In genomic region chr4:148810706-148811105, GRCm38 (mm10) we compare ENCODE assay signal across 25 mouse cellular contexts. TPM values are rescaled to one million over a fixed set of nuclear protein-coding genes. Genes with fewer than 3 reads are reported as not detected.
DNase-seq lines count a peak whose midpoint lies in the region; ATAC-seq lines count a peak whose summit lies in the region.
"Had no signal": no experiment of that assay in that cellular context is flagged by ENCODE, and none has a peak within 500 bp of the region (broad histone marks: within the 10 kb centered on the region; RNA-seq: fewer than 3 reads in every experiment).

No protein-coding gene starts in this region.

- ATAC-seq in heart, embryonic 16.5 days (replicated peaks; ENCODE audit: extremely low read depth, insufficient read depth, low FRiP score): no peak
- ATAC-seq in neural tube, embryonic 12.5 days (ENCODE audit: low FRiP score, low read depth): no peak
- ATAC-seq in neural tube, embryonic 15.5 days (ENCODE audit: low FRiP score): no peak
- ATAC-seq: forebrain, embryonic 15.5 days; liver, postnatal 0 days; lung, postnatal 0 days had no signal

- H3K9ac ChIP-seq in heart, embryonic 16.5 days (ENCODE audit: low read length): peak overlapping the region; percentile 41
- H3K9ac ChIP-seq in neural tube, embryonic 12.5 days: 0 out of 2 replicates have a peak overlapping the region, but pooled peaks have one; percentile 13
- H3K9ac ChIP-seq in neural tube, embryonic 15.5 days (replicated peaks): 0 out of 2 replicates have a peak overlapping the region, but pooled peaks have one; percentile 17
- H3K9ac ChIP-seq: forebrain, embryonic 15.5 days; limb, embryonic 12.5 days; liver, postnatal 0 days had no signal

- no peak overlapping the region; the same call in none of the 2 replicates for H3K4me3 ChIP-seq in heart, embryonic 10.5 days
- peak overlapping the region; percentile 3; the same call in 1 of the 2 replicates for H3K4me3 ChIP-seq in heart, embryonic 16.5 days (ENCODE audit: low read length)
- no peak overlapping the region for H3K4me3 ChIP-seq in neural tube, embryonic 12.5 days
- H3K4me3 ChIP-seq in neural tube, embryonic 15.5 days (replicated peaks): no peak overlapping the region; the same call in 1 of the 2 replicates
- H3K4me3 ChIP-seq: embryonic facial prominence, embryonic 10.5 days; forebrain, embryonic 15.5 days; layer of hippocampus, adult 2 months; limb, embryonic 12.5 days had no signal

- intact Hi-C loops in heart, postnatal 10 days (cut with DNase I): loop anchor here (5.0 to 10.0 kb wide), 2 partner anchors 54 to 267 kb away; no protein-coding TSS in a partner anchor

- peak overlapping the region; percentile 48; the same call in 1 of the 2 replicates for H3K4me2 ChIP-seq in heart, embryonic 16.5 days (ENCODE audit: low read depth, low read length)
- H3K4me2 ChIP-seq in neural tube, embryonic 12.5 days (replicated peaks): peak overlapping the region; percentile 49
- peak overlapping the region; percentile 50 for H3K4me2 ChIP-seq in neural tube, embryonic 15.5 days
- H3K4me2 ChIP-seq: forebrain, embryonic 15.5 days; limb, embryonic 12.5 days; liver, embryonic 11.5 days had no signal

- no peaks in the 10 kb centered on the region for H3K9me3 ChIP-seq in heart, embryonic 10.5 days
- no peaks in the 10 kb centered on the region for H3K9me3 ChIP-seq in heart, embryonic 16.5 days (replicated peaks; ENCODE audit: control insufficient read depth, low read length)
- H3K9me3 ChIP-seq in neural tube, embryonic 12.5 days: no peaks in the 10 kb centered on the region
- H3K9me3 ChIP-seq in neural tube, embryonic 15.5 days (replicated peaks): no peaks in the 10 kb centered on the region
- H3K9me3 ChIP-seq: embryonic facial prominence, embryonic 10.5 days; forebrain, embryonic 15.5 days; limb, embryonic 12.5 days had no signal

- WGBS in heart, embryonic 10.5 days: 61% methylated on average over 9 of the region's 9 CpGs
- WGBS in heart, embryonic 16.5 days: 58% methylated on average over 9 of the region's 9 CpGs
- 34% methylated on average over 9 of the region's 9 CpGs for WGBS in neural tube, embryonic 12.5 days
- 42% methylated on average over 9 of the region's 9 CpGs for WGBS in neural tube, embryonic 15.5 days

- peaks cover 85% of the 10 kb centered on the region for H3K4me1 ChIP-seq in heart, embryonic 10.5 days
- H3K4me1 ChIP-seq in heart, embryonic 16.5 days (ENCODE audit: control insufficient read depth, insufficient read depth, low read length): peaks cover 63% of the 10 kb centered on the region
- H3K4me1 ChIP-seq in neural tube, embryonic 12.5 days: peaks cover 52% of the 10 kb centered on the region
- peaks cover 66% of the 10 kb centered on the region for H3K4me1 ChIP-seq in neural tube, embryonic 15.5 days

- H3K36me3 ChIP-seq in heart, embryonic 10.5 days: no peaks in the 10 kb centered on the region
- no peaks in the 10 kb centered on the region for H3K36me3 ChIP-seq in heart, embryonic 16.5 days (ENCODE audit: control insufficient read depth, insufficient read depth)
- no peaks in the 10 kb centered on the region for H3K36me3 ChIP-seq in neural tube, embryonic 12.5 days
- no peaks in the 10 kb centered on the region for H3K36me3 ChIP-seq in neural tube, embryonic 15.5 days
- H3K36me3 ChIP-seq: embryonic facial prominence, embryonic 10.5 days; forebrain, embryonic 15.5 days; limb, embryonic 12.5 days had no signal

- DNase-seq in heart, embryonic 10.5 days (ENCODE audit: low spot score): no peak
- no peak for DNase-seq in heart, postnatal 10 days
- no peak for DNase-seq in heart, adult 9 months (ENCODE audit: low spot score in 2 of 2)
- no peak for DNase-seq in neural tube, embryonic 10.5 days (ENCODE audit: extremely low spot score, low spot score)
- no peak for DNase-seq in adrenal gland, postnatal 25 days
- DNase-seq: adrenal gland, postnatal 36 days; cerebellum, adult 11 months; cerebellum, adult 9-11 months; gastrocnemius, postnatal 10 days; heart, adult 18-20 months; kidney, adult 2 months; kidney, postnatal 14 days; liver, postnatal 0 days; thymus, adult 18-20 months; thymus, postnatal 36 days had no signal

- H3K27me3 ChIP-seq in heart, embryonic 10.5 days (ENCODE audit: insufficient read depth, poor library complexity, severe bottlenecking): peaks cover 66% of the 10 kb centered on the region
- peaks cover 20% of the 10 kb centered on the region for H3K27me3 ChIP-seq in heart, embryonic 16.5 days (ENCODE audit: control insufficient read depth, insufficient read depth, low read length)
- peaks cover 84% of the 10 kb centered on the region for H3K27me3 ChIP-seq in neural tube, embryonic 12.5 days (replicated peaks)
- H3K27me3 ChIP-seq in neural tube, embryonic 15.5 days (replicated peaks): peaks cover 63% of the 10 kb centered on the region

- peak overlapping the region; percentile 75 for H3K27ac ChIP-seq in heart, embryonic 10.5 days
- H3K27ac ChIP-seq in heart, embryonic 16.5 days (ENCODE audit: low read length): peak overlapping the region; percentile 30
- no peak overlapping the region for H3K27ac ChIP-seq in neural tube, embryonic 12.5 days
- peak overlapping the region; percentile 45; the same call in 1 of the 2 replicates for H3K27ac ChIP-seq in neural tube, embryonic 15.5 days (replicated peaks)
- H3K27ac ChIP-seq: embryonic facial prominence, embryonic 10.5 days; forebrain, embryonic 15.5 days; layer of hippocampus, adult 2 months; limb, embryonic 12.5 days; macrophage had no signal

RNA-seq across cellular contexts. Expression of gene Casz1, which starts 6.5 kb away (rescaled TPM):
- polyA plus RNA-seq in heart, embryonic 10.5 days (2016; fragmentation: Nextera tagmentation; extraction: Ambion mirVana): 15.9 and 26.3 TPM in 2 replicates
- total RNA-seq in heart, postnatal 10 days (2021): 10 to 100 TPM; 64.7 to 67.2 TPM
- polyA plus RNA-seq in heart, embryonic 16.5 days (2015; fragmentation: Nextera tagmentation; extraction: Ambion mirVana): 22.4 and 25.7 TPM in 2 replicates
- polyA plus RNA-seq in neural tube, embryonic 12.5 days (2016; fragmentation: Nextera tagmentation; extraction: Ambion mirVana): 14.2 and 16.3 TPM in 2 replicates
- 11.0 and 12.3 TPM in 2 replicates for polyA plus RNA-seq in neural tube, embryonic 15.5 days (2015; fragmentation: Nextera tagmentation; extraction: Ambion mirVana)
- total RNA-seq in adrenal gland, postnatal 25 days (2021): 4.6 and 5.3 TPM in 2 replicates
